Mouse (Mus musculus) liver, embryonic 15.5 days (tissue): Measurements from ENCODE around the gene Gm18596. TPM values are rescaled to one million over a fixed set of nuclear protein-coding genes. Genes with fewer than 3 reads are reported as not detected.
"Not testable (repeated sequence)": the region's sequence is repeated elsewhere in the genome, so short reads cannot be mapped to it uniquely, and the experiment has no call there.

Source experiments
- ATAC-seq: fragments of 200-750 bp; cut with Nextera tagmentation; 2 replicates; pipeline ENCODE4 v1.8.0; 2017; ENCODE audit warnings: moderate number of reproducible peaks, mild to moderate bottlenecking, moderate library complexity; ENCODE audit not compliant: insufficient read depth
- H3K27ac ChIP-seq: fragments of 300-500 bp; sonication (generic); replicated peaks from 2 replicates; pipeline ENCODE4 v1.5.1; 2015; ENCODE audit warnings: mild to moderate bottlenecking, inconsistent platforms
- H3K27me3 ChIP-seq: fragments of 300-500 bp; sonication (generic); 2 replicates; pipeline ENCODE4 v1.6.1; 2015; ENCODE audit warnings: mild to moderate bottlenecking, inconsistent platforms
- H3K36me3 ChIP-seq: fragments of 300-500 bp; sonication (generic); replicated peaks from 2 replicates; pipeline ENCODE4 v1.6.1; 2015; ENCODE audit warnings: moderate library complexity, mild to moderate bottlenecking, inconsistent platforms
- H3K4me1 ChIP-seq: fragments of 300-500 bp; sonication (generic); replicated peaks from 2 replicates; pipeline ENCODE4 v1.6.1; 2015; ENCODE audit warnings: inconsistent platforms
- H3K4me2 ChIP-seq: fragments of 300-500 bp; sonication (generic); 2 replicates; pipeline ENCODE4 v1.6.1; 2015; ENCODE audit warnings: moderate library complexity, mild to moderate bottlenecking, inconsistent platforms
- H3K4me3 ChIP-seq: fragments of 300-500 bp; sonication (generic); replicated peaks from 2 replicates; pipeline ENCODE4 v1.5.1; 2015; ENCODE audit warnings: mild to moderate bottlenecking, inconsistent platforms
- H3K9ac ChIP-seq: fragments of 300-500 bp; sonication (generic); 2 replicates; pipeline ENCODE4 v1.6.1; 2015; ENCODE audit warnings: moderate library complexity, mild to moderate bottlenecking, inconsistent platforms
- H3K9me3 ChIP-seq: fragments of 300-500 bp; sonication (generic); replicated peaks from 2 replicates; pipeline ENCODE4 v1.6.1; 2016; ENCODE audit warnings: inconsistent platforms
- WGBS: fragments of 180-500 bp; shearing (Covaris S2); methylation state at CpG from one replicate; pipeline ENCODE4 v1.1.7; 2015; ENCODE audit warnings: mixed read lengths; ENCODE audit not compliant: insufficient replicate concordance; 5-methylcytosine and 5-hydroxymethylcytosine counted together
- polyA plus RNA-seq: library from polyadenylated mRNA; unstranded; fragments of >200 nt; fragmentation: Nextera tagmentation; extraction: Ambion mirVana; gene quantifications from 2 replicates; pipeline ENCODE4 v1.2.1, GENCODE M21; 2015

The Gm18596 gene
- polyA plus RNA-seq, 1 experiment from 2014 or later = not detected

DNA sequence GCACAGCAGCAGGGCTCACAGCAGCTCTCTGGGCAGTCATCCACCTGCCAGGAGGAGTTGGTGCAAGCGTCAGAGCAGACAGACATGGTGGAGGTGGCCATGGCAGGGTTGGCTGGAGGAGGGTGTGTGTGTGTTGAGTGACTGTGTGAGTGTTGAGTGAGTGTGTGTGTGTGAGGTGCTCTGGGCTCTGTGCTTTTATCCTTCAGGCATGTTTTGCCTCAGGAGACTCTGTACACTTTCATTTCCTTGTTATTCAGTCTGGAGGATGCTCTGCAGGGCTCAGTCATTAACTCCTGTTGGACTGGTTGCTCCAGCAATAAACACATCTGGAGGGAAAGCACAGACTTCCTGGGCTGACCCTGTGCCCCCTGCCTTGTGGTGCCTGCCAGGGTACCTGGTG, 8.8 kb upstream of the Gm18596 start, which contains the start of gene Gm9736:
Gene Gm9736 (minus strand): TSS at position 101 of the 400 bp plus-strand sequence.
- H3K9ac ChIP-seq, H3K4me1 ChIP-seq, H3K4me2 ChIP-seq, H3K27ac ChIP-seq, H3K36me3 ChIP-seq, H3K9me3 ChIP-seq, H3K27me3 ChIP-seq, ATAC-seq, H3K4me3 ChIP-seq: not testable (repeated sequence)
- 55% methylated on average over 1 of the region's 1 CpGs for WGBS

DNA sequence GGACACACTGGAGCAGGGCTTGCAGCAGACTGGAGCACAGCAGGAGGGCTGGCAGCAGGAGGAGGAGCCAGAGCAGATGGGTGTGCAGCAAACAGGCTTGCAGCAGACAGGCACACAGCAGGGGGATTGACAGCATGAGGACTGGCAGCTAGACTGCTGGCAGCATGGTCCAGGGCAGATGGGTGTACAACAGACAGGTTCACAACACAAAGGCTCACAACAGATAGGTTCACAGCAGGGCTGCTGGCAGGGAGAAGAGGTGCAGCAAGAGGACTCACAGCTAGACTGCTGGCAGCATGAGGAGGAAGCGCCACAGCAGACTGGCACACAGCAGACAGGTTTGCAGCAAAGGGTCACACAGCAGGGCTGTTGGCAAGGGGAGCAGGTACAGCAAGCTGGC, 8.2 kb upstream of the Gm18596 start:
- H3K9me3 ChIP-seq, H3K9ac ChIP-seq, H3K27me3 ChIP-seq, H3K4me1 ChIP-seq, ATAC-seq, H3K4me3 ChIP-seq, H3K27ac ChIP-seq, H3K36me3 ChIP-seq, H3K4me2 ChIP-seq: not testable (repeated sequence)
- 67% methylated on average over 1 of the region's 1 CpGs for WGBS

DNA sequence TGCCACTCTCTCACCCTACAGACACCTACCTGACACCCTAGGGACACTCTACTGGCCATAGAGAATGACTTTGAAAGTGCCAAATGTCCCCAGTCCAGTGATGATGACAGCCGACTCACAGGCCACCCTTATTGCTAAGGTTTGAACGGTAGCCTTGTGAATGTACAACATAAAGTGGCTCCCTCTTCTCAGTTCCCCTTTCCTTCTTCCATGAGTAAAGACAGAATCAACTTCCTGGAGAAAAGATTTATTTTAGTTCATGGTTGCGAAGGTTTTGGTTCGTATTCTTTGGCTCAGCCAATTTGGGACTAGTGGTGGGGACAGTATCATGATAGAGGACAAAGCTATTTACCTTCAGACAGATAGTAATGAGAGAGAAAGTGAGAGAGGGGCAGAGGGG, 3.5 kb downstream of the Gm18596 start:
- Histone ChIP-seq H3K27ac (no peak overlapping the region), H3K4me2 (no peak overlapping the region), H3K9ac (no peak overlapping the region), H3K4me1 (no peaks in the 10 kb centered on the region), H3K36me3 (no peaks in the 10 kb centered on the region), H3K4me3 (no peak overlapping the region), H3K27me3 (no peaks in the 10 kb centered on the region), H3K9me3 (no peaks in the 10 kb centered on the region)
- WGBS = 53% methylated on average over 4 of the region's 4 CpGs
- no peak for ATAC-seq

DNA sequence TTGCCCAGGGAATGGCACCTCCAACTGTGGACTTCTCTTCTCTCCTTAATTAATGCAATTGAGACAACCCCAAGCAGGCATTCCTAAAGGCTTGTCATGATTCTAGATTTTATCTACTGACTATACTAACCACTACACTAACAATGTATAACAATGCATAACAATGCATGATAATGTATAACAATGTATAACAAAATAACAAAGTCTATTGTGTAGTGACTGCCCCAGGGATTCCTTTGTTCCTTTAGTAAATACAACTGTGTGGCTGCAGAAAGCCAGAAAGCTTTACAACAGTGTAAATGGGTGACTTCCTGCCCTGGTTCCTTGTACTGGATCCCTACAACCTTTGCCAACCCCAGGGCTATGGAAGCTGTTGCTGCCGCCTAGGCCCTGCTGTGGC, 6.5 kb downstream of the Gm18596 start:
- WGBS = 60% methylated on average over 1 of the region's 1 CpGs
- H3K36me3 ChIP-seq = no peaks in the 10 kb centered on the region
- no peak overlapping the region for H3K4me2 ChIP-seq
- no peak overlapping the region for H3K4me3 ChIP-seq
- H3K4me1 ChIP-seq = no peaks in the 10 kb centered on the region
- no peaks in the 10 kb centered on the region for H3K27me3 ChIP-seq
- H3K27ac ChIP-seq = no peak overlapping the region
- H3K9ac ChIP-seq = no peak overlapping the region
- no peaks in the 10 kb centered on the region for H3K9me3 ChIP-seq
- no peak for ATAC-seq

DNA sequence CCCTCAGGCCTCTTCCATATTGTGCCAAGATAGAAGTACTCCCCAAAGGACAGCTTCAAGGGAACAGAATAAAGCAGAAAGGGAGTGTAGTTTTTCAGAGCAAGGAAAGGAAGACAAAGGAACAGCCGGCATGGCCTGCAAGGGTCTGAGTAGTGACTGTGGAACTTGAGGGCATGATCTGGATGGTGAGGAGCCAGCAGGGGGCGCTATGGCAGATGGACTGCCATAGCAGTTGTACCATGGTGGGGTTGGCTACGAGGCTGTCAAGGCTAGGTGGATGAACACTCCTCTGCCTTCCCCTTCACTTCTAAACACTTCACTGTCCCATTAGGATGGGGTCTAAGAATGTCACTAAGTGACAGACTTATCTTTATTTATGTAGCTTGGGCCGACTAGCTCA, 13.2 kb downstream of the Gm18596 start:
- Histone ChIP-seq H3K36me3 (no peaks in the 10 kb centered on the region), H3K4me2 (no peak overlapping the region), H3K4me1 (no peaks in the 10 kb centered on the region), H3K4me3 (no peak overlapping the region), H3K27me3 (no peaks in the 10 kb centered on the region), H3K9me3 (no peaks in the 10 kb centered on the region), H3K27ac (no peak overlapping the region), H3K9ac (no peak overlapping the region)
- WGBS = 40% methylated on average over 4 of the region's 4 CpGs
- ATAC-seq = no peak

DNA sequence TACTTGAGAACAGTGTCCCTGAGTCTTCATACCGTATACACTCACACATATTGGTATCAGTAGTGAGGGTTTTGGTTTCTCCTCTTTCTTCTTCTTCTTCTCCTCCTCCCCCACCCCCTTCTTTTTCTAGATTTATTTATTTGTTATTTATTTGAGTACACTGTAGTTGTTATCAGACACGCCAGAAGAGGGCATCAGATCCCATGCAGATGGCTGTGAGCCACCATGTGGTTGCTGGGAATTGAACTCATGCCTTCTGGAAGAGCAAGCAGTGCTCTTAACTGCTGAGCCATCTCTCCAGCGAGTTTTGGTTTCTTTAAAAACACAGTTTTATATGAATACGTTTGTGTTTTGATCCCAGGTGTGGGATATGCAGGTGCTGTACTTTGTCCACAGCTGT, 14.2 kb downstream of the Gm18596 start:
- Histone ChIP-seq H3K27me3 (no peaks in the 10 kb centered on the region), H3K4me1 (no peaks in the 10 kb centered on the region), H3K4me2 (no peak overlapping the region), H3K9me3 (no peaks in the 10 kb centered on the region), H3K36me3 (no peaks in the 10 kb centered on the region), H3K9ac (no peak overlapping the region), H3K27ac (no peak overlapping the region), H3K4me3 (no peak overlapping the region)
- WGBS = 46% methylated on average over 4 of the region's 4 CpGs
- ATAC-seq = no peak

DNA sequence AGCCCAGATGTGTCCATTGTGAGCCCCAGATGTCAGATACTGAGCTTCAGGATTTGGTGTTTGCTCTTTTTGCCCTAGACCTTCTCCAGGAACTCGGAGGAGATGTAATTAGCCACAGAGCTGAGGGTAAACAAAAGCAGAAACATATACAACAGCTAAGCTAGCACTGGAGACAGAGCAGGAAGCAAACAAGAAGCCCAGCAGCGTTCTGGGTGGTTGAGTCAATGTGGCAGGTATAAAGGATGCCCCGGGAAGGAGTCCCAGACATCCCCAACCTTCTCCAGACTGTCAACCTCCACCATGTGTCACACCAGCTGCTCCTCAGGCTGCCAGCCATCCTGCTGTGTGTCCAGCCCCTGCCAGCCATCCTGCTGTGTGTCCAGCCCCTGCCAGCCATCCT, 16.3 kb downstream of the Gm18596 start, which contains the start of gene Gm10100:
Gene Gm10100 (plus strand): TSS at position 301 of the 400 bp plus-strand sequence.
- Histone ChIP-seq H3K4me1 (no peaks in the 10 kb centered on the region), H3K9me3 (no peaks in the 10 kb centered on the region), H3K27me3 (no peaks in the 10 kb centered on the region), H3K4me2 (no peak within 1 kb of the TSS), H3K27ac (no peak within 1 kb of the TSS), H3K36me3 (no peaks in the 10 kb centered on the region), H3K4me3 (no peak within 1 kb of the TSS), H3K9ac (no peak within 1 kb of the TSS)
- WGBS = 19% methylated on average over 3 of the region's 3 CpGs
- no peak for ATAC-seq

DNA sequence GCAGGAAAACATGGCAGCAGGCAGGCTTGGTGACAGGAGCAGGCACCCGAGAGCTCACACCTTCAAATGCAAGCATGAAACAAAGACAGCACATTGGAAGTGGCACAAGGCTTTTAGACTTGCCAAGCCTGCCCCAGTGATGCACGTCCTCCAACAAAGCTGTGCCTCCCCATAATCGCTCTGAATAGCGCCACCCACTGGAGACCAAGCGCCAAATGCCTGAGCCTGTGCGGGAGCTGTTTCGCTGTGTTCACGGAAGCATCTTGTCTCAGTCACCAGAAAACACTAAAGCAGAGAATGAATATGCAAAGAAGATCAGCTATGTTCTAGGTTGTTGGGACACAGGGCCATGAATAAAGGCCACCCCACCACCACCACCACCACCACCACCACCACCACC, 17.6 kb downstream of the Gm18596 start:
- no peak overlapping the region for H3K4me3 ChIP-seq
- WGBS = 64% methylated on average over 8 of the region's 8 CpGs
- H3K9me3 ChIP-seq = no peaks in the 10 kb centered on the region
- no peaks in the 10 kb centered on the region for H3K4me1 ChIP-seq
- H3K4me2 ChIP-seq = no peak overlapping the region
- no peaks in the 10 kb centered on the region for H3K27me3 ChIP-seq
- H3K9ac ChIP-seq = no peak overlapping the region
- H3K36me3 ChIP-seq = no peaks in the 10 kb centered on the region
- ATAC-seq = no peak
- no peak overlapping the region for H3K27ac ChIP-seq

DNA sequence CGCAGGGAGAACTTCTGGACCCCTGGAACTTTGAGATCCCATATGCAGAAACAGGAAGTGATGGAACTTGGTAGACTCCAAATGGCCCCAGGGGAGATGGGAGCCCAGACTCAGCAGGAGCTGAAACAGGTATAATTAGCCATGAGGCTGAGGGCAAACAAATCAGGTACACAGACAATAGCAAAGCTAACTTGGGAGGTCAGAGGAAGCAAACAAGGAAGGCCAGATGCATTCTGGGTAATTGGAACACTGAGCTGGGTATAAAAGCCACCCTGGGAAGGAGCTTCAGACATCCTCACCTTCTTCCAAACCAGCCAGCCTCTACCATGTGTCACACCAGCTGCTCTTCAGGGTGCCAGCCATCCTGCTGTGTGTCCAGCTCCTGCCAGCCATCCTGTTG, 22.1 kb downstream of the Gm18596 start, which contains the start of gene Krtap12-1:
Gene Krtap12-1 (plus strand): TSS at position 301 of the 400 bp plus-strand sequence.
- H3K27ac ChIP-seq, H3K9me3 ChIP-seq, ATAC-seq, H3K27me3 ChIP-seq, H3K36me3 ChIP-seq, H3K4me2 ChIP-seq, H3K9ac ChIP-seq, H3K4me1 ChIP-seq, H3K4me3 ChIP-seq: not testable (repeated sequence)
- 65% methylated on average over 1 of the region's 1 CpGs for WGBS

DNA sequence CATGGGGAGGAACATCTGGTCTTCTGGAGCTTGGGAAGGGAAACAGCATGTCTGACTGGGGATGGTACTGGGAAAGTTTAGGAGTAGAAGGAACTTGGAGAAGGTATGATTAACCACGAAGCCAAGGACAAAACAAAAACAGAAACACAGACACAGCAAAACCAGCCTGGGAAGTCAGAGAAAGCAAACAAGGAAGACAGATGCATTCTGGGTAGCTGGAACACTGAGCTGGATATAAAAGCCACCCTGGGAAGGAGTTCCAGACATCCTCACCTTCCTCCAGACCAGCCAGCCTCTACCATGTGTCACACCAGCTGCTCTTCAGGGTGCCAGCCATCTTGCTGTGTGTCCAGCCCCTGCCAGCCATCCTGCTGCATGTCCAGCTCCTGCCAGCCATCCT, 26.9 kb downstream of the Gm18596 start, which contains the start of gene Gm10142:
Gene Gm10142 (plus strand): TSS at position 301 of the 400 bp plus-strand sequence.
- no peak within 1 kb of the TSS for H3K9ac ChIP-seq
- H3K4me2 ChIP-seq = no peak within 1 kb of the TSS
- ATAC-seq = no peak
- no peak within 1 kb of the TSS for H3K4me3 ChIP-seq
- WGBS = 57% methylated on average over 1 of the region's 1 CpGs
- no peaks in the 10 kb centered on the region for H3K4me1 ChIP-seq
- H3K27ac ChIP-seq = no peak within 1 kb of the TSS
- no peaks in the 10 kb centered on the region for H3K36me3 ChIP-seq
- no peaks in the 10 kb centered on the region for H3K9me3 ChIP-seq
- H3K27me3 ChIP-seq = no peaks in the 10 kb centered on the region

DNA sequence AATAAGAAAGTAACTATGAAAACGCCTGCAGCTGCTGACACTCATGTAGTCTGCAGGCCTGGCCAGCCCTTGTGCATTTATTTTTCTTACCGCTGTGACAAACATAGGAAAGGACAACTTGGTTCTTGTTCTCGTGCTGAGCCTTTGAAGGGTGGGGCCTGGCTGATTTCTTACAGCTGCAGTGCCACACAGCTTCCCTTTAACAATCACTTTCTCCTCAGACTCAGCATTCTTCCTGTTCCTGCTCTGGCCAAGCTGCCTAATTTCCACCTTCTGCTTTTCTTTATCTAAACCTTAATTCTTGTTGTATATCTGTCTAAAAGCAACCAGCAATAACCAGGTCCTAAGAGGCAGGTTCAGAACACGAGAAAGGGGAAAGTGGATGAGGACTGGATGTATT, 28.7 kb downstream of the Gm18596 start:
- H3K9ac ChIP-seq = no peak overlapping the region
- no peak overlapping the region for H3K27ac ChIP-seq
- 17% methylated on average over 4 of the region's 4 CpGs for WGBS
- H3K36me3 ChIP-seq = no peaks in the 10 kb centered on the region
- H3K4me3 ChIP-seq = no peak overlapping the region
- no peaks in the 10 kb centered on the region for H3K9me3 ChIP-seq
- no peaks in the 10 kb centered on the region for H3K4me1 ChIP-seq
- no peaks in the 10 kb centered on the region for H3K27me3 ChIP-seq
- ATAC-seq = no peak
- H3K4me2 ChIP-seq = no peak overlapping the region

DNA sequence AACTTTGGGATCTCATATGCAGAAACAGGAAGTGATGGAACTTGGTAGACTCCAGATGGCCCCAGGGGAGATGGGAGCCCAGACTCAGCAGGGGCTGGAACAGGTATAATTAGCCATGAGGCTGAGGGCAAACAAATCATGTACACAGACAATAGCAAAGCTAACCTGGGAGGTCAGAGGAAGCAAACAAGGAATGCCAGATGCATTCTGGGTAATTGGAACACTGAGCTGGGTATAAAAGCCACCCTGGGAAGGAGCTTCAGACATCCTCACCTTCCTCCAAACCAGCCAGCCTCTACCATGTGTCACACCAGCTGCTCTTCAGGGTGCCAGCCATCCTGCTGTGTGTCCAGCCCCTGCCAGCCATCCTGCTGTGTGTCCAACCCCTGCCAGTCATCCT, 31.3 kb downstream of the Gm18596 start, which contains the start of gene Gm10024:
Gene Gm10024 (plus strand): TSS at position 301 of the 400 bp plus-strand sequence.
- H3K27ac ChIP-seq, H3K4me3 ChIP-seq, H3K9ac ChIP-seq, H3K4me1 ChIP-seq, H3K9me3 ChIP-seq, H3K4me2 ChIP-seq, H3K36me3 ChIP-seq, ATAC-seq, H3K27me3 ChIP-seq: not testable (repeated sequence)
